Mouse (Mus musculus): ENCODE data around the gene Mroh2a.

The Mroh2a gene

DNA sequence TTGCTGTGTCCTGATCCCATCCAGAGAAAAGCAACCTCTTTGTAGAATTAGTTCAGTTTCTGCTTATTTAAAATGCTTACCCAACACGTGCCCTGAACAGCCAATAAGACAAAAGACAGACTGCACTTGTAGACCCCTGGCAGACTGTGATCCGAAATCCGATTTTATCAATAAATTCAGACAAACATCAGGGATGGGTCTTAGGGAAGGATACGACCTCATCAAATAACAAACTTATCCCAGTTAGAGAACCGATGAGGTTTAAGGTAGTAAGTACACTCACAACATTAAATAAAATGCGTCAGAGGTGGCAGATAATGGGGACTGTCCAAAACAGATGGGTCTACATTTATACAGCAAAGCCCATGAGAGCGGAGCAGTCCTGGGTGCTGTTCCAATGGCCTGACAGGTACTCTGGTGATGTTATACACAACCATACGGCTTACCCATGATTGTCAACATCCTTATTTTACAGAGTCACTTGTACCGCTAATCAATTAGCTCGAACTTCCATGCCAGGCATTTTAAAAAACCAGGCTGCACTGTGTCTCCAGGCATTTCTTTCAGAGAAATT is 49.8 kb downstream of the Mroh2a start:
- no peak for DNase-seq (ENCODE audit: low read depth)

- peak; percentile 100 for DNase-seq (ENCODE audit: low read depth)
Observed at GRCm38 (mm10) chr1:88277098-88277817, 50.5 kb downstream of the Mroh2a start, which contains the start of the genes Hjurp and Trpm8. TSS of gene Hjurp (minus strand) at chr1:88277633. TSS of gene Trpm8 (plus strand) at chr1:88277661.

- DNase-seq (ENCODE audit: low read depth): no peak
Observed at GRCm38 (mm10) chr1:88277818-88278511, 51.2 kb downstream of the Mroh2a start.

DNA sequence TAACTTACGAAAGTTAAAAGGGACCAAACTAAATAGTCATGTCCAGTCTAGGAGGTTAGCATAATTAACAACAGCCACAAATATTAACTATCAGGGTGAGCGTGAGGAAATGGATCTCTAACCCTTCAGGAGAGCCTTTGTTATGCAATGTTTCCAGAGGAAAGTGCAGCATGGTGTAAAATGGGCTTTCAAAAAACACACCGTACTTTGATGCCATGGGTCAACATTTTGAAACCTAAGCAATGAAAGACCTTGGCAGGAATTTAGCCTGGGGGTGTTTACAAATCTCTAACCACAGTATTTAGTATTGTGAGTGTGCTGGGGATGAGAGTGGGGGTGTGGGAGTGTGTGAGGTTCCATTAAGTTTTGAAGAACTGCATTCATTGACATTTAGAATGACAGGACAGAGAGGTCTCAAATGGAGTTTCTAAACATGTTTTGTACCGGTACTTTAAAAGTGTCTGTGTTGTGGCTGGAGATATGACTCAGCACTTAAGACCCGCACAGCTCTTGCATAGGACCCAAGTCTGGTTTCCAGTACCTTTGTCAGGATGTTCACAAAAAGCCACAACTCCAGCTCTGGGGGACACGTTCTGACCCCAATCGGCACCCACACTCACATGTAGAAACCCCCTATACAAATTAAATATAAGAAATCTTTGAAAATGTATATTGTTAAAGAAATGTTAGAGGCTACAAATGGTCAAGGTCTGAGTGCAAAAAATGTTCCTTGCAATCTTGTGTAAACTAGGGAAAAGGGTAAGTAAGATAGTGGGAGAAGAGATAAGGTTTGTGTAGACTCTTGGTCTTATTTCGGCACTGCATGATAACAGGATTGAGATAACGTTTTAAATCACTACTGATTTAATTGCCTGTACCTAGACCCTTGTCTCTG is 52.6 kb downstream of the Mroh2a start:
- DNase-seq (ENCODE audit: low read depth): peak; percentile 56

- no peak for DNase-seq (ENCODE audit: low read depth)
Observed at GRCm38 (mm10) chr1:88280006-88280690, 53.4 kb downstream of the Mroh2a start.

DNA sequence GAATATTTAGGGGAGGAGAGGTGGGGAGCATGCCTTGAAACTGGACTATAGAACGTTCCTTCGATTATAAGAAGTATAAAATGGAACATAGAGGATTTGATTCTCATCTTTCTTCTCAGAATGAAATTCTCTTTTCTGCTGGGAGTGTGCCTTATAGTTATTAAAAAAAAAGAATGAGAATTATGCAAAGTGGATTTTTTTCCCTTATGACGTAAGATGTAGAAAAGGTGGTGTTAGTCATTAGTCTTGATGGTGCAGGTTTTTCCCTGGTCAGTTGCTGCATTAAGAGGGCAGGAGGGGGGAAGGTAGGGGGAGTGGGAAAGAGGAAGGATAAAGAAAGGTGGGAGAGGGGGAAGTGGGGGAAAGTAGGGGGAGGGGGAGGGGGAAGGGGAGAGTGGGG is 55.5 kb downstream of the Mroh2a start:
- no peak for DNase-seq (ENCODE audit: low read depth)

GRCm38 (mm10) chr1:88283376-88284227 is 56.8 kb downstream of the Mroh2a start:
- DNase-seq (ENCODE audit: low read depth): no peak

DNA sequence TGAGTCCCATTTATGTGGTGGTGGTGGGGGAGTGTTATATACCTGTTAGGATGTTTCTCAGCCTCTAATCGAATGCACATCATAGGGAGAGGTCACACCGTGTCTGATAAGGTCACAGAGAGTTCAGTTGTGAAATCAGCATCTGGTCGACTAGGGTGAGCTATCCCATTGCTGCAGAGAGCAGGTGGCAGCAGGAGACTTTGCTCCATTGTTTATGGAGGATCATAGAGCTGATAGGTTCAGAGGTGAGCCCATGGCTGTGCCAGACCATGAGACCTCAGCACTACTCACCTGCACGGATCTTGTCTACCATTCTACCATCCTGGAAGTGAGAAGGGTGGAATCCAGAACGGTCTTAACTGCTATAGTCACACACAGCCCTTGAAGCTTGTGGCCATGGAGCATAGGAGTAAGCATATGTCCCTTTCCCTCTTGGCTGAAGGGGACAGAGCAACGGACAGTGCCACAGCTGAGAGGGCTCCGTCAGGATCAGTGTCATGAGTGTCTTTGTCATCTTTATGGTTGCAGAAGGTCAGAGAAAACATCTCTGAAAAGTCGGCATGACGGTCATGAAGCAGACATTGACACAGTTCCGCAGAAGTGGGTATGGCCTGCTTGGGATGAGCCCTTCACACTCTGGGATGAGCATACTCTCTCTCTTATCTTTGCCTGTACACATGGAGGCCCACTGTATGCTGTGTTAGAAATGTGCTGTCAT is 57.6 kb downstream of the Mroh2a start:
- DNase-seq (ENCODE audit: low read depth): no peak

- peak; percentile 70 for DNase-seq (ENCODE audit: low read depth)
Observed at GRCm38 (mm10) chr1:88284946-88285320, 58.1 kb downstream of the Mroh2a start.

DNA sequence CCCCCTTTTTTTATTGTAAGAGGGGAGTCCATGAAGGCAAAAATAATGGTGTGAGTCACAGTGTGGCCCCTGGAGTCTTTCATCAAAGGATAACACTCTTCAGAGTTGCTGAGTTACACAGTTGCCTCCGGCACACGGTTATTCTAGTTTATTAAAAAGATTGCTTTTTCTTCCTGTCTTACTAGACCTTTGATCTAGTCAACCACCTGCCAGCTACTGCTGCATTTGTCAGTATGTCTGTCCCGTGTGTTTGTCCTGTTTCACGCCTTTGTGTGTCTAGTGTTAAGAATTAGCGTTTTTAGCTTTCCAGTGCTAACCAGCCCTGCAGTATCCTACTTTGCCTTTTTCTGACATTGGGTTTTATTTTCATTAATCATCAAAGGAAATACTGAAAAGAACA is 58.9 kb downstream of the Mroh2a start:
- no peak for DNase-seq (ENCODE audit: low read depth)

DNA sequence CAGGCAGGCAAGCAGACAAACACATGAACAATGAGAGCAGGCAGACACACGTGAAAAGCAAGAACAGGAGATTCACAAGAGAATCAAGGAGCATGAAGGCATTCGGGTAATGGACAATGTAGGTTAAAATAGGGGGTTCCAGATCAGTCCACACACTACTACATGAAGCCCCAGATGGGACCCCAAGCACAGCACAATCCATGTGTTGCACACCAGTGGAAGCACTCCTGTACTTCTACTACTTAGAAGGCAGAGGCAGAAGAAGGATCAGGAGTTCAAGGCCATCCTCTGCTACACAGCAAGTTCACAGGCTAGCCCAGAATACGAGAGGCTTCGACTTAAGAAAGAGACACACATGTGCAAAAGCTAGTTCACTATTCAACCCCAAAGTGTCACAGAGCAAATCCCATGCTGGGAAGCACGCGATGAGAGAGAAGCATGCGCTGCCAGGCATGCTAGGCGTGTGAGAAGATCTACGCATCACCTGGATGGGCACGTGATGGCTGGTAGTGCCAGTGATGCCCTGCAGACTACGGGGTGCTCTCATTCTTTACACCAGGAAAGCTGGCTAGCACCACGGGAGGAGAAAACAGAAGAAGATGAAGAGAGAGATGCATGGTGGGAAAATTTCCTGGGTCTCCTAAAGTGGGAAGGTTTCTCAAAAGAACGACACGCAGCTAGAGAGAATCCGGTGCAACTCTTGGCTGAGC is 59.5 kb downstream of the Mroh2a start:
- no peak for DNase-seq (ENCODE audit: low read depth)

DNA sequence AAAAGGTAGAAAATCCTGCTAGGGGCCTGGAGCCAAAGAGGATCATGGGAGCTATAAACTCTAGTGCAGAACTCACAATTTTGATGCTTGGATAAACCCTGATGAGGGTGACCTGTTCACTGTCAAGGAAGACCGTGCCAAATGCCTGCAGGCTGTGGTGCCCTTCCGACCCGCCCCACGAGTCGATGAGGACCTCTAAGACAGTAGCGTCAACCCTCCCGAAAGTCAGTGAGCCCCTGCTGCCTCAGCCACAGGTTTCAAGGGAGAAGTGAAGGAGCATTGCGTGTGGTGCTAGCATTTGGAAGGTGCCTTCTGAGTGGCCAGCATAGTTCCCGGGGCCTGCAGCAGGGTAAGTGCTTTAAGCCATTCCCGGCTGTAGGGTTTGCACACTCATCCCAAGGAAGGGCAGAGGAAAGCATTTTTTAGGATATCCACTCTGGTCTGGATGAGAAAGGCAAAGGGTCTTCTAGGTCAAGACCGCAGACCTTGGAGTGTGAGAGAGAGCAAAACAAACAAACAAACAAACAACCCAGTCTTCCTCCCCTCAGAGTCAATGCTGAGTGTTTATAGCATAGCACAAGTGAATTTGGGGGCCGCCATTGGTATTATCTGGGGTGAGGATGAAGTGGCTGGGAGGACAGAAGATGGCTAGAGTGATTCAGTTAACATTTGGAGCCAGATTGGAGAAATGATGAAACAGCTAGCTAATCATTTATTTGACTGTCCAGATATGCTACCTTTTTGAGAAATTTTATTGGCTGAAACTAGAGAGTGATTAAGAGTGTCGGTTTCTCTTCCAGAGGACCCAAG is 60.3 kb downstream of the Mroh2a start:
- DNase-seq (ENCODE audit: low read depth): no peak

GRCm38 (mm10) chr1:88287697-88287980 is 60.9 kb downstream of the Mroh2a start:
- peak; percentile 91 for DNase-seq (ENCODE audit: low read depth)

- DNase-seq (ENCODE audit: low read depth): no peak
Observed at GRCm38 (mm10) chr1:88288056-88288788, 61.4 kb downstream of the Mroh2a start.

DNA sequence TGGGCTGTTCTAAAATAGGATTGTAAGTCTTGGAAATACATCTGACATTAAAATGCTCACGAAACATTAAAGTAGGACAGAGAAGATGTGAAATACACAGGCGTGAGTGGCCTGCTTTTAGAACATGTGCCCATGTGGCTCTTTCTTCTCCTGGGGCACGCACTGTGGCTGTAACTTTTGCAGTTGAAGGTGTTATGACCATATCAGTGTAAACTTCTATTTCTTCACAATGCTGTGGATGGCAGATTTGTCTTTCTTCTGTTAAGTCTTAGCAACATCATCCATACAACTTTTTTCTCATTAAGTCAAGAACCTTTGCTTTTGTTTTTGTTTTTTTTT is 62.0 kb downstream of the Mroh2a start:
- no peak for DNase-seq (ENCODE audit: low read depth)

- no peak for DNase-seq (ENCODE audit: low read depth)
Observed at GRCm38 (mm10) chr1:88289152-88289551, 62.4 kb downstream of the Mroh2a start.

DNA sequence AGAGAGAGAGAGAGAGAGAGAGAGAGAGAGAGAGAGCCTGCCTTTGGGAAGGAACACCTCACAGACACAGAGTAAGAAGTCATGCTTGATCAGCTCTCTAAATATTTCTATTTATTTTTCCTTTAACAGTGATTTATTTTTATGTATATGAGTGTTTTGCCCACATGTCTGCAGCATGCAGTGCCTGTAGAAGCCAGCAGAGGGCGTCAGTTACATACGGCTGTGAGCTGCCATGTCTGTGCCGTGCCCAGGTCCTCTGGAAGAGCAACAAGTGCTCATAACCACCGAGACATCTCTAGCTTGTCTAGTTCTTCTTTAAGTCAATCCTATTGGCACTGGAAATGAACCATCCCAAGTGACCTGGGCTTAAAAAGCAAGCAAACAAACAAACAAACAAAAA is 63.1 kb downstream of the Mroh2a start:
- peak; percentile 85 for DNase-seq (ENCODE audit: low read depth)

DNA sequence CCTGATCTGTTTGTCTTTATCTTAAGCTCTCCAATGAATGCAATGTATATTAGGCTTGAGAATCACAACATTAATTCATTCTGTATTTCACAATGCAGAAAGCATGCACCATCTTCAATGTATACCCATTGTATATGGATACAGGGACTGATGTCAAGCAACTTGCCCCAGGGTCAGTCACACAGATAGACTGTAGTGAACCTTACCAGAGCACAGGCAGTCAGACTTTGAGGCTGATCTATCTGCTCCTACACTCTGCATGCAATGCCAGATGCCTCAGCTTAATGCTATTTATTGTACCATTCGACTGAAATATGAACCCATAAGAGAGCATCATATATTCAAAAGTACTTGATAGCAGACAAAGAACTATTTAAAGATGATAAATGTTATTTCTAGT is 63.7 kb downstream of the Mroh2a start:
- DNase-seq (ENCODE audit: low read depth): no peak

Measured in induced T-regulatory cell, adult 2 months (primary cell).